Mouse (Mus musculus): ENCODE results near the gene Slc12a6. TPM values are rescaled to one million over a fixed set of nuclear protein-coding genes. Genes with fewer than 3 reads are reported as not detected.

Gene Slc12a6
- 17.7 and 18.1 TPM in 2 replicates for polyA plus RNA-seq (2014; fragmentation: Nextera tagmentation; extraction: Ambion mirVana)

DNA sequence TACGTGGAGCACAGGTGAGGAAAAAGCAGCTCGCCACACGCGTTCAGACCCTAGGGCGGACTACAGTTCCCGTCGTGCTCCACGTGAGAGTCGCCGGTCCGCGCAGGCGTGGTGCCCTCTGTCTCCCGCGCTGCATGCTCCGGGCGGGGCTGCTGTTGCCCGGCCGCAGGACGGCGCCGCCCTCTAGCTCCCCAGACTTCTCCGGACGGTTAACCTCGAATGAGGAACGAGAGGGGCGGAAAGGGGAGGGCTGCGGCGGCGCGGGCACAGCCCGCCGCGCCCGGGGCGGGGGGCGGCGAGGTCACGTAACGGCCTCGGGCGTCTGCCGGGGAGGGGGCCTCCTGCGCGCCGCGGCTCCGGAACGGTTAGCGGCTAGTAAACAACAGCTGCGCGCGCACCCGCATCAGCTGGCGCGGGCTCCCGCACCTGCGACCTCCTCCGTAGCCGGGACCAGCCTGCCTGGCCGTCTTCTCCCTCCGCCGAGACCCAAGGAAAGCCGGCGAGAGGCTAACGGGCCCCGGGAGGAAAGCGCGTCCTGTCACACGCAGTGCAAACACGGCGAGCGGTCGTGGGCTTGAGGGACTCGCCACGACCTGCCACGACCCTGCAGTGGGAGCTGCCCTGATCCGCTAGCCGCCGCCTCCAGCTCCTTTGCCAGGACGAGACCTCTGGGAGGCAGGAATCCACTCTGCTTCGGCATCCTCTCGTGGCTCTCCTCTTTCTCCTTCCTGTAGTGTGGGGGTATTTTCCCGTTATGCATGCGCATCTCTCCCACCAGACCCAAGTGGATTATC is at the start of gene Slc12a6:
Slc12a6 (plus strand) TSS at position 378 of the 794 bp plus-strand sequence.
- Histone ChIP-seq H3K27me3 (replicated peaks; ENCODE audit: control insufficient read depth, insufficient read depth, low read length) (no peaks in the 10 kb centered on the region), H3K36me3 (ENCODE audit: control insufficient read depth, insufficient read depth, low read length) (no peaks in the 10 kb centered on the region), H3K4me3 (ENCODE audit: low read depth, low read length) (peak within 1 kb of the TSS; percentile 84), H3K27ac (ENCODE audit: low read depth) (peak within 1 kb of the TSS; percentile 81), H3K4me1 (replicated peaks; ENCODE audit: control insufficient read depth, insufficient read depth, low read length) (peaks cover 17% of the 10 kb centered on the region), H3K9ac (ENCODE audit: low read length) (peak within 1 kb of the TSS; percentile 71), H3K4me2 (ENCODE audit: low read length) (peak within 1 kb of the TSS; percentile 61), H3K9me3 (ENCODE audit: control insufficient read depth, low read length) (no peaks in the 10 kb centered on the region)
- ATAC-seq (replicated peaks; ENCODE audit: low FRiP score, low TSS enrichment, low read depth), result peak; percentile 94
- DNase-seq (ENCODE audit: low spot score), result peak; percentile 93
- WGBS, result under 1% methylated on average over 83 of the region's 85 CpGs

DNA sequence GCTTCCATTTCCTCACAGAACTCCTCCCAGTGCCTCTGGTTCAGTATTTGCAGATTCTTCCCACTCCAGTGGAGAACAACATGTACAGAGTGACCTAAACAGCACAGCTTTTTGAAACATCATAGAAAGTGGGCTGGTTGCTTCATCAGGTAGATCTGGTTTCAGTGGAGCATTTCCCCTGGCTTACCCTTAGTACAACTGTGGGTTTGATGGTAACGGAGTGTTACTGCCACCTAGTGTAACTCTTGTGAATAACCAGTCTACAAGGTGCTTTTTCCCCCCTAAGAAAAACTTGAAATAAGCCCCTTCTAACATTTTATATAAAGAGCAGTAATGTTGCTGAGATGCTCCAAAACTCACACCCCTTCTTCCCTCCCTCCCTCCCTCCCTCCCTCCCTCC is 49.6 kb upstream of the Slc12a6 start:
- Histone ChIP-seq H3K4me3 (ENCODE audit: low read depth, low read length) (no peak overlapping the region), H3K4me2 (ENCODE audit: low read length) (no peak overlapping the region), H3K4me1 (replicated peaks; ENCODE audit: control insufficient read depth, insufficient read depth, low read length) (no peaks in the 10 kb centered on the region), H3K9ac (ENCODE audit: low read length) (no peak overlapping the region), H3K9me3 (ENCODE audit: control insufficient read depth, low read length) (no peaks in the 10 kb centered on the region), H3K27ac (ENCODE audit: low read depth) (no peak overlapping the region), H3K27me3 (replicated peaks; ENCODE audit: control insufficient read depth, insufficient read depth, low read length) (no peaks in the 10 kb centered on the region), H3K36me3 (ENCODE audit: control insufficient read depth, insufficient read depth, low read length) (no peaks in the 10 kb centered on the region)
- ATAC-seq (replicated peaks; ENCODE audit: low FRiP score, low TSS enrichment, low read depth) (no peak), DNase-seq (ENCODE audit: low spot score) (no peak)
- 0% methylated on average over 1 of the region's 1 CpGs for WGBS

DNA sequence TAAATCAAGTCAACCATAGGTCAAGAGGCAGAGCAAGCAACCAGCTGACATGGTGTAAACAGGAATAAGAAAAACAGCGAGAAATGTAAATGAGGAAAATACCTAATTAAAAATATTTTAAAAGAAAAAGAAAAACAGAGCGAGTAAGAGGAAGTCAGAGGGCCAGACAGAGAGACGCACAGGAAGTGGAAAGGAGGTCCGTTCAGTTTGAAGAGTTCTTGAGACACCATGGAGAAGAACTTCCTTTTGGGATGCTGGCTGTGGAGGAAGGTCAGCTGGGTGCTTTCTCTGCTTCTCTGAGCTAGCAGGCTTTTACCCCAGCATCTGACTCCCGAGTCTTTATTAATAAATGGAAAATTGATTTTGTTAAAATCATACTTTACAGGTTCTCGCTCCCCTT is 48.0 kb upstream of the Slc12a6 start:
- no peak overlapping the region for H3K9ac ChIP-seq (ENCODE audit: low read length)
- no peaks in the 10 kb centered on the region for H3K9me3 ChIP-seq (ENCODE audit: control insufficient read depth, low read length)
- H3K27me3 ChIP-seq (replicated peaks; ENCODE audit: control insufficient read depth, insufficient read depth, low read length), result no peaks in the 10 kb centered on the region
- H3K4me2 ChIP-seq (ENCODE audit: low read length), result no peak overlapping the region
- H3K4me3 ChIP-seq (ENCODE audit: low read depth, low read length), result no peak overlapping the region
- H3K27ac ChIP-seq (ENCODE audit: low read depth), result no peak overlapping the region
- WGBS, result 73% methylated on average over 6 of the region's 6 CpGs
- no peaks in the 10 kb centered on the region for H3K4me1 ChIP-seq (replicated peaks; ENCODE audit: control insufficient read depth, insufficient read depth, low read length)
- ATAC-seq (replicated peaks; ENCODE audit: low FRiP score, low TSS enrichment, low read depth), result no peak
- DNase-seq (ENCODE audit: low spot score), result no peak
- no peaks in the 10 kb centered on the region for H3K36me3 ChIP-seq (ENCODE audit: control insufficient read depth, insufficient read depth, low read length)

DNA sequence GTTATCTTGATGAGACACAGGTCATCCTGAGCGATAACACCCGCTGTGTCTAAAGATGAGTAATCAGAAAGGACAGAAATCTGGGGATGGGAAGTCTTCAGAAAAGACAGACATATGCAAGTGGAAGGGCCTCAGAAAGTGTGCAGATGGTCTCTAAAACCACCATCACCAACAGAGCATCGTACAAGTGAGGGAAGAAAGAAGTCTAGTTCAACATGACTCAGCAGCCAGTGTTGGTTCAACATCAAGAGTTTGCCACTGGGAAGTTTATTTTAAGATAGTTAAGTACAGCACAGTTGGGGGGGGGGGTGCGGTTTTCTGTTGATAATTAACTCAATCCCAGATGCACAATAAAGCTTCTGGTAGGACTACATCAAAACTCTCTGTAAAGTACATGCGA is 44.7 kb upstream of the Slc12a6 start:
- Histone ChIP-seq H3K36me3 (ENCODE audit: control insufficient read depth, insufficient read depth, low read length) (no peaks in the 10 kb centered on the region), H3K9ac (ENCODE audit: low read length) (no peak overlapping the region), H3K27ac (ENCODE audit: low read depth) (no peak overlapping the region), H3K4me2 (ENCODE audit: low read length) (no peak overlapping the region), H3K27me3 (replicated peaks; ENCODE audit: control insufficient read depth, insufficient read depth, low read length) (no peaks in the 10 kb centered on the region), H3K4me3 (ENCODE audit: low read depth, low read length) (no peak overlapping the region), H3K9me3 (ENCODE audit: control insufficient read depth, low read length) (no peaks in the 10 kb centered on the region), H3K4me1 (replicated peaks; ENCODE audit: control insufficient read depth, insufficient read depth, low read length) (no peaks in the 10 kb centered on the region)
- DNase-seq (ENCODE audit: low spot score), result no peak
- no peak for ATAC-seq (replicated peaks; ENCODE audit: low FRiP score, low TSS enrichment, low read depth)
- 84% methylated on average over 5 of the region's 5 CpGs for WGBS

DNA sequence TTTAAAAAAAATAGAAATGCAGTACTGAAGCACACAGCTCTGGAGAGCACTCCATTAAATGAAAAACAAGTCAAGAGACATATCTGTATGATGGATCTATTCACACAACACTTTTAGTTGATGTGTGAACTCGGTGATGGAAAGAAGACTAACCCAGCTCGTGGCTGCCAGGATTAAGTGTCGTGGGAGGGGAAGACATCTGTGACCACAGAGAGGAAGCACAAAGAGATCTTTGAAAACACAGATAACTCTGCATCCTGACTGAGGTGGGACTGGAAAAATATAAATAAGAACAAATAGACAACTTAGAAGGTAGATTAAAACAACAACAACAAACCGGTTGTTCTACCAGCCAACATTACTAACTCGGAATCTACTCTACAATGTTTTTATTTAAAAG is 43.0 kb upstream of the Slc12a6 start:
- H3K4me2 ChIP-seq (ENCODE audit: low read length), result no peak overlapping the region
- 76% methylated on average over 5 of the region's 5 CpGs for WGBS
- no peaks in the 10 kb centered on the region for H3K27me3 ChIP-seq (replicated peaks; ENCODE audit: control insufficient read depth, insufficient read depth, low read length)
- no peaks in the 10 kb centered on the region for H3K36me3 ChIP-seq (ENCODE audit: control insufficient read depth, insufficient read depth, low read length)
- no peak for ATAC-seq (replicated peaks; ENCODE audit: low FRiP score, low TSS enrichment, low read depth)
- H3K4me1 ChIP-seq (replicated peaks; ENCODE audit: control insufficient read depth, insufficient read depth, low read length), result no peaks in the 10 kb centered on the region
- H3K9ac ChIP-seq (ENCODE audit: low read length), result no peak overlapping the region
- no peak overlapping the region for H3K4me3 ChIP-seq (ENCODE audit: low read depth, low read length)
- H3K27ac ChIP-seq (ENCODE audit: low read depth), result no peak overlapping the region
- H3K9me3 ChIP-seq (ENCODE audit: control insufficient read depth, low read length), result no peaks in the 10 kb centered on the region
- no peak for DNase-seq (ENCODE audit: low spot score)

DNA sequence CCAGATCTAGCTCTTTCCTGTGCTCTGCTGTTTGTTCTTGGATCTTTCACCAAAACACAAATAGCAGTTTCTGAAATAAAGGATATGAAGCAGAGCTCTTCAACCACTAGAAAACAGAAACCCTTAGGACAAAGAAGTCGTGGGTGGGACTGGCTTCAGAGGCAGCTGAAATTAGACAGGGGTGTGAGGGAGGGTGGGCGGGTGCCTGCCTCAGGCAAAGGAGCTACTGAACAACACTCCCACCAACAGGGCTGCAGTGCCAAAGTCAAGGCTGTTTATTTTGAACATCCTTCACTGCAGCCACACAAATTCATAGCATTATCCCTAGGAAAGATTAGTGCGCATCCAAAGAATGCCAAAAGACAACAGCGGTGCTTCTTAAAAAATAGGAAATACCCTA is 41.3 kb upstream of the Slc12a6 start:
- 56% methylated on average over 4 of the region's 4 CpGs for WGBS
- Histone ChIP-seq H3K27ac (ENCODE audit: low read depth) (no peak overlapping the region), H3K9ac (ENCODE audit: low read length) (no peak overlapping the region), H3K36me3 (ENCODE audit: control insufficient read depth, insufficient read depth, low read length) (no peaks in the 10 kb centered on the region), H3K4me1 (replicated peaks; ENCODE audit: control insufficient read depth, insufficient read depth, low read length) (no peaks in the 10 kb centered on the region), H3K4me3 (ENCODE audit: low read depth, low read length) (no peak overlapping the region), H3K4me2 (ENCODE audit: low read length) (no peak overlapping the region), H3K9me3 (ENCODE audit: control insufficient read depth, low read length) (no peaks in the 10 kb centered on the region), H3K27me3 (replicated peaks; ENCODE audit: control insufficient read depth, insufficient read depth, low read length) (no peaks in the 10 kb centered on the region)
- ATAC-seq (replicated peaks; ENCODE audit: low FRiP score, low TSS enrichment, low read depth), result no peak
- DNase-seq (ENCODE audit: low spot score), result no peak

DNA sequence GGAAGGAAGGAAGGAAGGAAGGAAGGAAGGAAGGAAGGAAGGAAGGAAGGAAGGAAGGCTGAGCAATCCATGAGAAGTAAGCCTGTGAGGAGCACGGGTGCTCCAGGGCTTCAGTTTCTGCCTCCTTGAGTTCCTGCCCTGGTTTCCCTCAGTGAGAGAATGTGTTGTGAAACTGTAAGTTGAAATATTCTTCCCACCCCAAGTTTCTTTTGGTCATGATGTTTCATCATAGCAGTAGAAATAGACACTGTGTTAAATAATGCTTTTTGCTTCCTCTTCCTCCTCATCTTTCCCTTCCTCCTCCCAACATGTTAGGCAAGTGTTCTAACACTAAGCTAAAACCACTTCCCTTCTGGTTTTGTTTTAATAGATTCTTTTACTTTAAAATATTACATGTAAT is 33.0 kb upstream of the Slc12a6 start:
- H3K27ac ChIP-seq (ENCODE audit: low read depth), result no peak overlapping the region
- H3K36me3 ChIP-seq (ENCODE audit: control insufficient read depth, insufficient read depth, low read length), result no peaks in the 10 kb centered on the region
- no peak overlapping the region for H3K4me3 ChIP-seq (ENCODE audit: low read depth, low read length)
- H3K4me2 ChIP-seq (ENCODE audit: low read length), result no peak overlapping the region
- WGBS, result 94% methylated on average over 1 of the region's 1 CpGs
- no peaks in the 10 kb centered on the region for H3K27me3 ChIP-seq (replicated peaks; ENCODE audit: control insufficient read depth, insufficient read depth, low read length)
- H3K9me3 ChIP-seq (ENCODE audit: control insufficient read depth, low read length), result no peaks in the 10 kb centered on the region
- no peak overlapping the region for H3K9ac ChIP-seq (ENCODE audit: low read length)
- no peak for ATAC-seq (replicated peaks; ENCODE audit: low FRiP score, low TSS enrichment, low read depth)
- H3K4me1 ChIP-seq (replicated peaks; ENCODE audit: control insufficient read depth, insufficient read depth, low read length), result no peaks in the 10 kb centered on the region
- no peak for DNase-seq (ENCODE audit: low spot score)

DNA sequence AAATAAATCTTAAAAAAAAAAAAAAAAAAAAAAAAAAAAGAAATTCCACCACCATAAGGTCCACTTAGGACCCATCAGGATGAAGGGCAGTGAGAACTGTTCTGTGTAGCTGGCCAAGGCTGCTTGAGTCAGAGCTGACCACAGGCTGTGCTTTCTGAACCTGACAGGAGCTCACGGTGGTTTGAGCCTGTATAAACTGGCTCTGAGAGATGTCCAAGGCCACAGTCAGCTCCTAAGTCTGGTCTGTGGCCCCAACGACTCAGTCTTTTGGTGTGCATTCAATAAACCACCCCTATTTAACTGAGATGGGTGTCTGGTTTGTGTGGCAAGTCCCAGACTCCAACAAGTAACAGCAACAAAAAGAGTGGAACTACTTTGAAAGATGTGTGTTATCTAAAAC is 29.0 kb upstream of the Slc12a6 start:
- WGBS, result 71% methylated on average over 2 of the region's 2 CpGs

DNA sequence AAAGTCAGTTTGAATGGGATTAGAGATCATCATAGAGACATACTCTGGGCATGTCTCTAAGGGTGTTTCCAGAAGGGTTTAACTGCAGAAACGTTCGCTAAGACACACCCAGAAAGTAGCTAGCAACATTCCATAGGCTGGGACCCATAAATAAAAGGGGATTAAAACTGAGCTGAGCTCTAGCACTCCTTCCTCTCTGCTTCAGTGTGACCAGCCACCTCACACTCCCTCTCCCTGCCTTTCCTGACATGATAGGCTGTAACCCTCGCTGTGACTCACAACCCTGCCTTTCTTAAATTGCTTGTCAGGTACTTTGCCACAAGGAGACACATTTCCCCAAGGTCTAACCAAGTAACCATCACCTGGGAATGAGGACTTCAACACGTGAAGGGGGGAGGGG is 27.6 kb upstream of the Slc12a6 start:
- no peak for ATAC-seq (replicated peaks; ENCODE audit: low FRiP score, low TSS enrichment, low read depth)
- Histone ChIP-seq H3K9ac (ENCODE audit: low read length) (no peak overlapping the region), H3K27me3 (replicated peaks; ENCODE audit: control insufficient read depth, insufficient read depth, low read length) (no peaks in the 10 kb centered on the region), H3K4me2 (ENCODE audit: low read length) (no peak overlapping the region), H3K27ac (ENCODE audit: low read depth) (no peak overlapping the region), H3K4me1 (replicated peaks; ENCODE audit: control insufficient read depth, insufficient read depth, low read length) (peaks cover 6% of the 10 kb centered on the region; the same call in 1 of the 2 replicates), H3K36me3 (ENCODE audit: control insufficient read depth, insufficient read depth, low read length) (peaks cover 5% of the 10 kb centered on the region; the same call in 1 of the 2 replicates), H3K9me3 (ENCODE audit: control insufficient read depth, low read length) (no peaks in the 10 kb centered on the region), H3K4me3 (ENCODE audit: low read depth, low read length) (no peak overlapping the region)
- 7% methylated on average over 4 of the region's 4 CpGs for WGBS
- no peak for DNase-seq (ENCODE audit: low spot score)

More for the DNA sequence above, 29.0 kb upstream of the Slc12a6 start:
- H3K4me3 ChIP-seq (ENCODE audit: low read depth, low read length), result no peak overlapping the region
- no peaks in the 10 kb centered on the region for H3K36me3 ChIP-seq (ENCODE audit: control insufficient read depth, insufficient read depth, low read length)
- H3K4me1 ChIP-seq (replicated peaks; ENCODE audit: control insufficient read depth, insufficient read depth, low read length), result peaks cover 6% of the 10 kb centered on the region; the same call in 1 of the 2 replicates
- no peak overlapping the region for H3K4me2 ChIP-seq (ENCODE audit: low read length)
- ATAC-seq (replicated peaks; ENCODE audit: low FRiP score, low TSS enrichment, low read depth), result no peak
- H3K27me3 ChIP-seq (replicated peaks; ENCODE audit: control insufficient read depth, insufficient read depth, low read length), result no peaks in the 10 kb centered on the region
- no peak for DNase-seq (ENCODE audit: low spot score)
- H3K9me3 ChIP-seq (ENCODE audit: control insufficient read depth, low read length), result no peaks in the 10 kb centered on the region
- H3K9ac ChIP-seq (ENCODE audit: low read length), result no peak overlapping the region
- H3K27ac ChIP-seq (ENCODE audit: low read depth), result no peak overlapping the region

All from intestine, embryonic 14.5 days (tissue).